Mouse (Mus musculus): ENCODE results near the gene Cdkn2d.
"Not testable (repeated sequence)": the region's sequence is repeated elsewhere in the genome, so short reads cannot be mapped to it uniquely, and the experiment has no call there.

Cdkn2d gene

GRCm38 (mm10) chr9:21318792-21319191, 27.6 kb upstream of the Cdkn2d start:
- no peak for DNase-seq (ENCODE audit: low read depth, low spot score)

GRCm38 (mm10) chr9:21316696-21317095, 25.5 kb upstream of the Cdkn2d start:
- DNase-seq (ENCODE audit: low read depth, low spot score) = no peak

GRCm38 (mm10) chr9:21315421-21315820, 24.2 kb upstream of the Cdkn2d start:
- DNase-seq (ENCODE audit: low read depth, low spot score) = no peak

GRCm38 (mm10) chr9:21314367-21315140, 23.3 kb upstream of the Cdkn2d start:
- no peak for DNase-seq (ENCODE audit: low read depth, low spot score)

- DNase-seq (ENCODE audit: low read depth, low spot score) = peak; percentile 79
Observed at GRCm38 (mm10) chr9:21313394-21313793, 22.2 kb upstream of the Cdkn2d start.

GRCm38 (mm10) chr9:21312134-21312533, 20.9 kb upstream of the Cdkn2d start, which contains the start of gene Ap1m2:
Ap1m2 (minus strand) TSS chr9:21312337.
- no peak for DNase-seq (ENCODE audit: low read depth, low spot score)

- no peak for DNase-seq (ENCODE audit: low read depth, low spot score)
Observed at GRCm38 (mm10) chr9:21311695-21312094, 20.5 kb upstream of the Cdkn2d start.

GRCm38 (mm10) chr9:21309150-21309741, 18.0 kb upstream of the Cdkn2d start:
- DNase-seq (ENCODE audit: low read depth, low spot score) = no peak

GRCm38 (mm10) chr9:21305065-21305464, 13.9 kb upstream of the Cdkn2d start:
- no peak for DNase-seq (ENCODE audit: low read depth, low spot score)

- DNase-seq (ENCODE audit: low read depth, low spot score) = no peak
Observed at GRCm38 (mm10) chr9:21299014-21299413, 7.8 kb upstream of the Cdkn2d start.

GRCm38 (mm10) chr9:21292271-21292670, 1.1 kb upstream of the Cdkn2d start:
- DNase-seq (ENCODE audit: low read depth, low spot score) = no peak

- DNase-seq (ENCODE audit: low read depth, low spot score) = not testable (repeated sequence)
Observed at GRCm38 (mm10) chr9:21291868-21292267, 661 bp upstream of the Cdkn2d start.

- DNase-seq (ENCODE audit: low read depth, low spot score) = no peak
Observed at GRCm38 (mm10) chr9:21290589-21290988, 618 bp downstream of the Cdkn2d start.

- DNase-seq (ENCODE audit: low read depth, low spot score) = no peak
Observed at GRCm38 (mm10) chr9:21289337-21289671, 1.9 kb downstream of the Cdkn2d start.

- no peak for DNase-seq (ENCODE audit: low read depth, low spot score)
Observed at GRCm38 (mm10) chr9:21288404-21289336, 2.5 kb downstream of the Cdkn2d start.

GRCm38 (mm10) chr9:21287571-21288402, 3.4 kb downstream of the Cdkn2d start, which contains the start of gene Kri1:
Kri1 (minus strand) TSS chr9:21287969.
- DNase-seq (ENCODE audit: low read depth, low spot score) = peak; percentile 95

- DNase-seq (ENCODE audit: low read depth, low spot score) = no peak
Observed at GRCm38 (mm10) chr9:21286753-21287152, 4.5 kb downstream of the Cdkn2d start.

- DNase-seq (ENCODE audit: low read depth, low spot score) = no peak
Observed at GRCm38 (mm10) chr9:21283994-21284393, 7.2 kb downstream of the Cdkn2d start.

- no peak for DNase-seq (ENCODE audit: low read depth, low spot score)
Observed at GRCm38 (mm10) chr9:21283591-21283990, 7.6 kb downstream of the Cdkn2d start.

- DNase-seq (ENCODE audit: low read depth, low spot score) = no peak
Observed at GRCm38 (mm10) chr9:21277776-21278175, 13.4 kb downstream of the Cdkn2d start.

- no peak for DNase-seq (ENCODE audit: low read depth, low spot score)
Observed at GRCm38 (mm10) chr9:21276307-21276706, 14.9 kb downstream of the Cdkn2d start.

Measured in retina, postnatal 7 days (tissue).